Comparison of ENCODE assay signal across 13 mouse cellular contexts in genomic region chr7:142056601-142057061, GRCm38 (mm10). TPM values are rescaled to one million over a fixed set of nuclear protein-coding genes. Genes with fewer than 3 reads are reported as not detected.
DNase-seq lines count a peak whose midpoint lies in the region; ATAC-seq and TF ChIP-seq lines count a peak whose summit lies in the region.
"Had no signal": no experiment of that assay in that cellular context is flagged by ENCODE, and none has a peak within 500 bp of the region (broad histone marks: within the 10 kb centered on the region; RNA-seq: fewer than 3 reads in every experiment).

No protein-coding gene starts in this region.

- H3K4me3 ChIP-seq in lung, adult 2 months (replicated peaks; ENCODE audit: extremely low read depth, low read depth, low read length), result no peak overlapping the region
- H3K4me3 ChIP-seq in brown adipose tissue, adult 24 weeks (ENCODE audit: insufficient read depth, low read depth, low read length), result no peak overlapping the region
- no peak overlapping the region for H3K4me3 ChIP-seq in hindbrain, embryonic 11.5 days (ENCODE audit: low read depth, low read length)
- H3K4me3 ChIP-seq: forebrain, embryonic 13.5 days; heart, embryonic 13.5 days; liver, embryonic 13.5 days; myocyte had no signal

- TF ChIP-seq POLR2A in lung, adult 2 months (IDR thresholded peaks at IDR 0.05; ENCODE audit: borderline replicate concordance, extremely low read depth, low read depth, low read length), result no peak

- H3K4me2 ChIP-seq in hindbrain, embryonic 11.5 days (replicated peaks; ENCODE audit: low read depth, low read length), result no peak overlapping the region
- H3K4me2 ChIP-seq: forebrain, embryonic 13.5 days; heart, embryonic 13.5 days had no signal

- ATAC-seq in hindbrain, embryonic 11.5 days (ENCODE audit: low FRiP score), result no peak
- ATAC-seq: forebrain, embryonic 13.5 days had no signal

- H3K9me3 ChIP-seq in hindbrain, embryonic 11.5 days (ENCODE audit: control insufficient read depth, low read length), result no peaks in the 10 kb centered on the region
- H3K9me3 ChIP-seq: forebrain, embryonic 13.5 days; heart, embryonic 13.5 days; liver, embryonic 13.5 days had no signal

- peak overlapping the region; percentile 64 for H3K27ac ChIP-seq in brown adipose tissue, adult 24 weeks (replicated peaks; ENCODE audit: low read depth, low read length)
- H3K27ac ChIP-seq in hindbrain, embryonic 11.5 days (ENCODE audit: low read depth, low read length), result no peak overlapping the region
- H3K27ac ChIP-seq: forebrain, embryonic 13.5 days; heart, embryonic 13.5 days had no signal

- no peaks in the 10 kb centered on the region for H3K36me3 ChIP-seq in hindbrain, embryonic 11.5 days (ENCODE audit: control insufficient read depth, insufficient read depth, low read length)

- no peaks in the 10 kb centered on the region for H3K27me3 ChIP-seq in hindbrain, embryonic 11.5 days (ENCODE audit: control insufficient read depth, insufficient read depth, low read length)
- H3K27me3 ChIP-seq: forebrain, embryonic 13.5 days; heart, embryonic 13.5 days; liver, embryonic 13.5 days had no signal

- TF ChIP-seq CTCF in lung, adult 2 months (IDR thresholded peaks at IDR 0.05; ENCODE audit: insufficient read depth, low read length), result no peak

- no peak overlapping the region for H3K9ac ChIP-seq in hindbrain, embryonic 11.5 days (ENCODE audit: low read depth, low read length)
- H3K9ac ChIP-seq: forebrain, embryonic 13.5 days; heart, embryonic 13.5 days; liver, embryonic 13.5 days had no signal

- 14% methylated on average over 1 of the region's 1 CpGs for WGBS in lung, adult 2 months
- WGBS in hindbrain, embryonic 11.5 days, result 100% methylated on average over 1 of the region's 1 CpGs

- H3K4me1 ChIP-seq in lung, adult 2 months (ENCODE audit: control insufficient read depth, insufficient read depth, low read length), result peaks cover 34% of the 10 kb centered on the region
- H3K4me1 ChIP-seq in brown adipose tissue, adult 24 weeks (ENCODE audit: control insufficient read depth, insufficient read depth, insufficient read length, low read length), result peaks cover 29% of the 10 kb centered on the region
- 0 out of 2 replicates have a peak, but pooled peaks cover 5% of the 10 kb centered on the region for H3K4me1 ChIP-seq in hindbrain, embryonic 11.5 days (replicated peaks; ENCODE audit: control insufficient read depth, insufficient read depth, low read length)

- peak; percentile 46 to 62 for DNase-seq in lung, adult 18-20 months
- DNase-seq in lung, adult 2 months, result no peak
- peak; percentile 46 for DNase-seq in lung, postnatal 10 days
- peak; percentile 61 for DNase-seq in thymus, postnatal 0 days (ENCODE audit: low spot score)
- DNase-seq in hindbrain, embryonic 11.5 days (ENCODE audit: low spot score), result no peak
- DNase-seq in urinary bladder, postnatal 10 days (ENCODE audit: low spot score), result no peak
- DNase-seq in spleen, adult 18-20 months, result no peak
- DNase-seq: embryo, embryonic 11 days; liver, embryonic 13.5 days had no signal

RNA-seq across cellular contexts. Expression of gene Mob2, which starts 4.2 kb away (rescaled TPM):
- polyA plus RNA-seq in lung, adult 2 months (2012; rRNA removed), result 40.6 and 54.0 TPM in 2 replicates
- polyA plus RNA-seq in brown adipose tissue, adult 24 weeks (2012; ENCODE audit: insufficient read depth, insufficient read length, missing spikeins), result 29.6 and 34.7 TPM in 2 replicates
- polyA plus RNA-seq in thymus, postnatal 0 days (2015; fragmentation: Nextera tagmentation; extraction: Ambion mirVana), result 92.2 and 93.5 TPM in 2 replicates
- 53.3 and 59.8 TPM in 2 replicates for polyA plus RNA-seq in hindbrain, embryonic 11.5 days (2014; fragmentation: Nextera tagmentation; extraction: Ambion mirVana)

RNA-seq across cellular contexts. Expression of gene Dusp8, which starts 39.0 kb away (rescaled TPM):
- polyA plus RNA-seq in lung, adult 2 months (2012; rRNA removed), result 30.1 and 33.3 TPM in 2 replicates
- 6.7 and 8.2 TPM in 2 replicates for polyA plus RNA-seq in brown adipose tissue, adult 24 weeks (2012; ENCODE audit: insufficient read depth, insufficient read length, missing spikeins)
- 0.34 and 0.58 TPM in 2 replicates for polyA plus RNA-seq in thymus, postnatal 0 days (2015; fragmentation: Nextera tagmentation; extraction: Ambion mirVana)
- polyA plus RNA-seq in hindbrain, embryonic 11.5 days (2014; fragmentation: Nextera tagmentation; extraction: Ambion mirVana), result 19.1 and 20.9 TPM in 2 replicates

Comparison
In these comparisons a context has a peak if more than half of its experiments do, and no peak if none do; other contexts are left out.
1. DNase-seq: peak in lung, adult 18-20 months (2 of 2), lung, postnatal 10 days (single experiment) and thymus, postnatal 0 days (single experiment); none in lung, adult 2 months (single experiment), hindbrain, embryonic 11.5 days (single experiment), urinary bladder, postnatal 10 days (single experiment) and spleen, adult 18-20 months (0 of 2).